Mouse (Mus musculus) intestine, embryonic 14.5 days (tissue): Measurements from ENCODE around the gene Pard3. TPM values are rescaled to one million over a fixed set of nuclear protein-coding genes. Genes with fewer than 3 reads are reported as not detected.

ENCODE experiments used
- ATAC-seq: fragments of 200-750 bp; cut with Nextera tagmentation; replicated peaks from 2 replicates; pipeline ENCODE4 v1.8.0; 2017; ENCODE audit warnings: low read depth, moderate number of reproducible peaks, moderate TSS enrichment, moderate library complexity; ENCODE audit not compliant: low FRiP score, low TSS enrichment
- DNase-seq: peaks from one replicate; pipeline ENCODE4 v3.0.0-alpha.2; 2018; ENCODE audit warnings: low spot score
- H3K27ac ChIP-seq: fragments of 300-500 bp; sonication (generic); 2 replicates; pipeline ENCODE4 v1.5.1; 2014; ENCODE audit warnings: low read depth, mild to moderate bottlenecking, control low read depth
- H3K27me3 ChIP-seq: fragments of 300-500 bp; sonication (generic); replicated peaks from 2 replicates; pipeline ENCODE4 v1.6.1; 2014; ENCODE audit warnings: low read length, control low read depth; ENCODE audit not compliant: control insufficient read depth, insufficient read depth
- H3K36me3 ChIP-seq: fragments of 300-500 bp; sonication (generic); 2 replicates; pipeline ENCODE4 v1.6.1; 2014; ENCODE audit warnings: low read length, control low read depth; ENCODE audit not compliant: control insufficient read depth, insufficient read depth
- H3K4me1 ChIP-seq: fragments of 300-500 bp; sonication (generic); replicated peaks from 2 replicates; pipeline ENCODE4 v1.6.1; 2014; ENCODE audit warnings: low read length, control low read depth, mixed read lengths; ENCODE audit not compliant: control insufficient read depth, insufficient read depth
- H3K4me2 ChIP-seq: fragments of 300-500 bp; sonication (generic); 2 replicates; pipeline ENCODE4 v1.6.1; 2014; ENCODE audit warnings: low read length
- H3K4me3 ChIP-seq: fragments of 300-500 bp; sonication (generic); 2 replicates; pipeline ENCODE4 v1.5.1; 2014; ENCODE audit warnings: low read depth, low read length, control low read depth, mixed read lengths
- H3K9ac ChIP-seq: fragments of 300-500 bp; sonication (generic); 2 replicates; pipeline ENCODE4 v1.6.1; 2014; ENCODE audit warnings: mild to moderate bottlenecking, low read length
- H3K9me3 ChIP-seq: fragments of 300-500 bp; sonication (generic); 2 replicates; pipeline ENCODE4 v1.6.1; 2016; ENCODE audit warnings: low read length, control low read depth; ENCODE audit not compliant: control insufficient read depth
- WGBS: fragments of 180-500 bp; shearing (Covaris S2); extraction: QIAGEN DNeasy Blood & Tissue Kit; methylation state at CpG from one replicate; pipeline ENCODE4 v1.1.7; 2014; 5-methylcytosine and 5-hydroxymethylcytosine counted together
- polyA plus RNA-seq: library from polyadenylated mRNA; unstranded; fragments of >200 nt; fragmentation: Nextera tagmentation; extraction: Ambion mirVana; gene quantifications from 2 replicates; pipeline ENCODE4 v1.2.1, GENCODE M21; 2014

The Pard3 gene
- polyA plus RNA-seq, 1 experiment from 2014 or later, result 36.6 TPM

DNA sequence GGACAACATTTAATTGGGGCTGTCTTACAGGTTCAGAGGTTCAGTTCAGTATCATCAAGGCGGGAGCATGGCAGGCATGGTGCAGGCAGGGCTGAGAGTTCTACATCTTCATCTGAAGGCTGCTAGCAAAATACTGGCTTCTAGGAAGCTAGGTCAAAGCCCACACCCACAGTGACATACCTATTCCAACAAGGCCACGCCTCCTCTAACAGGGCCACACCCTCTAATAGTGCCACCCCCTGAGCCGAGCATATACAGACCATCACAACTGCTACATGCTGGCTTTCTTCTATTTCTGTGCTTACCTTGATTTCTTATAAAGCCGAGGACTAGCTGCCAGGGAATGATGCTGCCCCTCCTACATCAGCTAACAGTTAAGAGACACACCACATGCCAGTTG, 513.0 kb downstream of the Pard3 start:
- no peak overlapping the region for H3K9ac ChIP-seq
- no peaks in the 10 kb centered on the region for H3K9me3 ChIP-seq
- 92% methylated on average over 4 of the region's 4 CpGs for WGBS
- ATAC-seq (no peak), DNase-seq (peak; percentile 31)
- no peaks in the 10 kb centered on the region for H3K4me1 ChIP-seq
- no peak overlapping the region for H3K4me3 ChIP-seq
- no peak overlapping the region for H3K4me2 ChIP-seq
- no peak overlapping the region for H3K27ac ChIP-seq
- no peaks in the 10 kb centered on the region for H3K27me3 ChIP-seq
- no peaks in the 10 kb centered on the region for H3K36me3 ChIP-seq

DNA sequence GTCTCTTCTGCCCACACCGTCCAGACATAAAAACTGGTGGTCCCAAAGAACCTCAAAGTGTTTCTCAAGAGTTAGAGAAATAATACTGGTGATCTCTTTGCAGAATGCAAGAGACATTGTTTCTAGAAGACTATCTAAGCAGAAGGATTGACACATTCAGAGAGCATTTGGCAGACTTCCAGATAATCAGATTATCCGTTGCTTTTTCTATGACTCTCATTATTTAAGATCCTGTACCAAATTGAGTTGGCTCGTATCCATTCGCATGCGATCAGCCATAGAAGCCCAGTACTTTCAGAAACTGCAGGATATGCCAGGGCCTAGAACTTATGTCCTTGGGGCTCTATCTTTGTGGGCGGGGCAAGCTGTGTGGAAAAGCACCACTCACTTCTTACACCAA, 514.0 kb downstream of the Pard3 start:
- WGBS, result 79% methylated on average over 6 of the region's 6 CpGs
- Histone ChIP-seq H3K36me3 (no peaks in the 10 kb centered on the region), H3K4me2 (no peak overlapping the region), H3K9ac (no peak overlapping the region), H3K27me3 (no peaks in the 10 kb centered on the region), H3K4me1 (no peaks in the 10 kb centered on the region), H3K9me3 (no peaks in the 10 kb centered on the region), H3K27ac (no peak overlapping the region), H3K4me3 (no peak overlapping the region)
- DNase-seq (peak; percentile 48), ATAC-seq (no peak)

DNA sequence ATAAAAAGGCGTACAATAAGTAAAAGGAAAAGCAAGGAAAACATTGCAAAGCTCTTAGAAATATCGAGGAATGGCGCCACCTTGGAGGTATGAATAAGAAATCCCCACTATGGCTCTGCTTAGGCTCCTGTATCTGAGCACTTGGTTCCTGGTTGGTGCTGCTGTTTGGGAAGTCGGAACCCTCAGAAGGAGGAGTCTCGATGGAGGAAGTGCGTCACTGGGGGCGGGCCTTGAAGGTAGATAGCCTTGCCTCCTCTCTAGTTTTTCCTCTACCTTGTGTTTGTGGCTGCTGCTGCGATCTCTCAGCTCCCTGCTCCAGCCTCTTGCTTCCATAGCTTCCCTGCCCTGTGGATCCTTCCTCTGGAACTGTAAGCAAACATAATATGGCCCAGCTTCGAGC, 515.7 kb downstream of the Pard3 start:
- no peaks in the 10 kb centered on the region for H3K4me1 ChIP-seq
- no peak overlapping the region for H3K9ac ChIP-seq
- no peaks in the 10 kb centered on the region for H3K36me3 ChIP-seq
- H3K4me3 ChIP-seq, result no peak overlapping the region
- DNase-seq (peak; percentile 13), ATAC-seq (no peak)
- H3K27me3 ChIP-seq, result no peaks in the 10 kb centered on the region
- no peak overlapping the region for H3K4me2 ChIP-seq
- H3K9me3 ChIP-seq, result no peaks in the 10 kb centered on the region
- WGBS, result 89% methylated on average over 9 of the region's 9 CpGs
- no peak overlapping the region for H3K27ac ChIP-seq

DNA sequence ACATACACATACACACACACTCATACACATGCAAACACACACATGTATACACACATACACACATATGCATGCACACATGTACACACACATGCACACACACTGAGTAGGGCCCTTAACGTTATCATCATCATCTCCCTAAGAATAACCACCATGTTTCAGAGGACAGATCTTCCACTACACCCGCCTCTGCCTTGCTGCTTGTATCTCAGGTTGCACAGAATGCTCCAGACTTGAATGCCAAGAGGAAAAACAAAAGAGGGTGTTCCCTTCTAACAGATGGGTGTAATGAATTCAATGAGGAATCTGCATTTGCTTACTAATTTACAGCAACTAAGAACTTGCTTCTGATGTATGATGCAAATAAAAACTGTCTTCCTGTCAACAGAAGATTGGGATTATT, 519.7 kb downstream of the Pard3 start:
- Histone ChIP-seq H3K36me3 (no peaks in the 10 kb centered on the region), H3K27me3 (no peaks in the 10 kb centered on the region), H3K9me3 (no peaks in the 10 kb centered on the region), H3K4me1 (no peaks in the 10 kb centered on the region), H3K9ac (no peak overlapping the region), H3K27ac (no peak overlapping the region), H3K4me3 (no peak overlapping the region), H3K4me2 (no peak overlapping the region)
- DNase-seq (no peak), ATAC-seq (no peak)
- 89% methylated on average over 2 of the region's 2 CpGs for WGBS

DNA sequence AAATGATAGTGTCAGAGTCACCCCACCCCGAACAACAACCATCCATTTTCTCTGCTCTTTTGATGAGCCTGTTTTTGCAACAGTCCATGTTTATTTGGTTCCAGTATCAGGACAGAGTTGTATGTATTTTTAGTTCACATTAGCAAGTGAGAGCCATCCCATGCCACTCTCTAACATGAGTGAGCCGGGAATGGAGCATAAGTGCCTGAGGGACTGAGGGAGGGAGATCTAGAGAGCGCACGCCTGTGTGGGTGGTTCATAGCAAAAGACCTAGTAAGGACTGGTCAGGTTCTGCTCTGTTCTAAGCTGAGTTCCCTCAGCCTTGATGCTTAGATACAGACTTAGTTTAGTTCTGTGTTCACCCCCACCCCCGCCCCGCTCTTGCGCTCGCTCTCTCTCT, 521.9 kb downstream of the Pard3 start:
- ATAC-seq (no peak), DNase-seq (no peak)
- Histone ChIP-seq H3K9me3 (no peaks in the 10 kb centered on the region), H3K27ac (no peak overlapping the region), H3K4me1 (no peaks in the 10 kb centered on the region), H3K4me2 (no peak overlapping the region), H3K36me3 (no peaks in the 10 kb centered on the region), H3K9ac (no peak overlapping the region), H3K27me3 (no peaks in the 10 kb centered on the region), H3K4me3 (no peak overlapping the region)
- WGBS, result 89% methylated on average over 8 of the region's 8 CpGs

DNA sequence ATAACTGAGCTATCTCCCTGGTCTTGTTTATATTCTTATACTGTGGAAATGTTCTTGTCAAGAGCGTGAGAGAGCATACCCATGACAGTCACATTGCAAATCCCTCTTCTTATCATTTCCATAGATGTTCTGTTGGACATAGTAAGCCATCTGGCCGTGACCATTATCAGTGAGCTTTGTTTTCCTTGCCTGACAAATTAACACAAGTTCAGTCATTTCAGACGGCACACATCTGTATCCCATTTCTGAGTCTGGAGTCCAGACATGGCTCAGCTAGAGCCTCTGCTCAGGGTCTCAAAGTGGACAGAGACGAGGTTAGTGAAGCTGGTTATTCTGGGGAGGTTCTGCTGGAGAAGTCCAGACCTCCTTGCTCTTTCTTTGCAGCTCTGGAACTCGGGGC, 523.0 kb downstream of the Pard3 start:
- H3K36me3 ChIP-seq, result no peaks in the 10 kb centered on the region
- no peaks in the 10 kb centered on the region for H3K4me1 ChIP-seq
- no peaks in the 10 kb centered on the region for H3K27me3 ChIP-seq
- no peak overlapping the region for H3K27ac ChIP-seq
- 67% methylated on average over 5 of the region's 5 CpGs for WGBS
- DNase-seq, result no peak
- ATAC-seq, result no peak
- H3K4me2 ChIP-seq, result no peak overlapping the region
- no peak overlapping the region for H3K9ac ChIP-seq
- H3K4me3 ChIP-seq, result no peak overlapping the region
- H3K9me3 ChIP-seq, result no peaks in the 10 kb centered on the region

DNA sequence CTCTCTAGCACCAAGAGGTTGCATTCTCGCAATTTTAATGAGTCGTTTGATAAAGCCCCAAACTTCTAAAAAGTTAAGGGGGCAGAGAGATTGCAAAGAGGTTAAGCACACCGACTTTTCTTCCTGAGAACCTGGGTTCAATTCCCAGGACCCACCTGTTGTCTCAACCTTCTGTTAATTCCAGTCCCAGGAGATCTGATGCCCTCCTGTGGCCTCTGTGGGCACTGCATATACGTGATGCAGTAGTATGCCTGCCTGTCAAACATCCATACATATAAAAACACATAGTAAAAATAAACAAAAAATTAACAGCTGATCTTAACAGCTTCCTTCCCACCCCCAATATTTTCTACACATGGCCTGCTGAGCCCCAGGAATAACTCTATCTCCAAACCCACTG, 524.6 kb downstream of the Pard3 start:
- ATAC-seq (no peak), DNase-seq (no peak)
- Histone ChIP-seq H3K27ac (no peak overlapping the region), H3K4me1 (peaks cover 7% of the 10 kb centered on the region; the same call in 1 of the 2 replicates), H3K9me3 (no peaks in the 10 kb centered on the region), H3K36me3 (no peaks in the 10 kb centered on the region), H3K4me3 (no peak overlapping the region), H3K9ac (no peak overlapping the region), H3K27me3 (no peaks in the 10 kb centered on the region), H3K4me2 (no peak overlapping the region)
- WGBS, result 68% methylated on average over 4 of the region's 4 CpGs

DNA sequence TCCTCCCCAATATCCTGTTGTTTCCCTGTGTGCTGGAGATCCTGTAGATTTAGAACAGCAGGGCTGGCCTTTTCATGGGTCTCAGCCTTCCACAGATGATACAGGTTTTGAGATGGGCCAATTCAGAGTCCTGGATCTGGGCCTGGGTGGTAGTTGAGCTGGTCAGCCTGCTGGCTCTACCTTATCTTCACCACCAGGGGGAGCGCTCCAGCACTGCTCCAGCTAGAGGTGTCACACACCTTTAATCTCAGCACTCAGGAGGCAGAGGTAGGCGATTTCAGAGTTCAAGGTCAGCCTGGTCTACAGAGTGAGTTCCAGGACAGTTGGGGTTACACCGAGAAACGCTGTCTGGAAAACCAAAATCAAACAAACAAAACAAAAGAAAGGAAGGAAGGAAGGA, 525.6 kb downstream of the Pard3 start:
- no peak overlapping the region for H3K4me3 ChIP-seq
- H3K9me3 ChIP-seq, result no peaks in the 10 kb centered on the region
- H3K36me3 ChIP-seq, result no peaks in the 10 kb centered on the region
- 58% methylated on average over 4 of the region's 4 CpGs for WGBS
- H3K4me1 ChIP-seq, result peaks cover 7% of the 10 kb centered on the region; the same call in 1 of the 2 replicates
- H3K9ac ChIP-seq, result no peak overlapping the region
- no peak overlapping the region for H3K4me2 ChIP-seq
- DNase-seq (no peak), ATAC-seq (no peak)
- no peak overlapping the region for H3K27ac ChIP-seq
- H3K27me3 ChIP-seq, result no peaks in the 10 kb centered on the region

DNA sequence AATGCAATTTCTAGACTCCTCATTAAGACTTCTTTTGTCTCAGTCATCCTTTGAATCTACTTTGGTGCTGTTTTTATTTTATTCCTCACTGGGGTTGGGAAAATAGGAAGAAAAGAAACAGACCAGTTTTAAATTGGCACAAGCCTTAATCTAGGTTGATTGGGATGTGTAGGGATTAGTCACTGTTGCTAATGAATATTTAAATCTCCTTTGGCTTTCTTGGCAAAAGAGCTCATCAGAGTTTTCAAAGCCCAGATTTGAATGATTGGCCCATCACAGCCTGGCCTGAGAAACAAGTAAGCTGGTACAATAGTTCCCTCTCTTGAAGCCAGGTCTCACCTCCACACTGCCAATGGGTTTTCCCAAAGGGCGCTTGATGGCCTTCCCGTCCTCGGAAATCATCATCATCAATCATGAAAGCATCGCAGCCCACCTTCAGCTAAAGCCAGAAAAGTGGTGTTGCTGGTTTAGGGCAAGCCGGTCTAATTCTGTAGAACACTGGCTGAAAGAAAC, 527.0 kb downstream of the Pard3 start:
- H3K4me3 ChIP-seq, result no peak overlapping the region
- no peak for DNase-seq
- no peak overlapping the region for H3K27ac ChIP-seq
- H3K4me2 ChIP-seq, result no peak overlapping the region
- no peaks in the 10 kb centered on the region for H3K27me3 ChIP-seq
- 74% methylated on average over 5 of the region's 5 CpGs for WGBS
- H3K4me1 ChIP-seq, result peaks cover 7% of the 10 kb centered on the region; the same call in 1 of the 2 replicates
- H3K9me3 ChIP-seq, result no peaks in the 10 kb centered on the region
- H3K9ac ChIP-seq, result no peak overlapping the region
- ATAC-seq, result no peak
- no peaks in the 10 kb centered on the region for H3K36me3 ChIP-seq
